Mouse (Mus musculus) neutrophil, adult 5-6 weeks (primary cell): ENCODE data around the gene Commd4. TPM values are rescaled to one million over a fixed set of nuclear protein-coding genes. Genes with fewer than 3 reads are reported as not detected.
A peak's percentile ranks its signal among the peaks of the same experiment; 100 is the strongest.
"Not testable (repeated sequence)": the region's sequence is repeated elsewhere in the genome, so short reads cannot be mapped to it uniquely, and the experiment has no call there.

Source experiments
- ATAC-seq: fragments of 151-379, 151-347 bp; 2 replicates; pipeline ENCODE4 v1.8.0; 2017; ENCODE audit warnings: mild to moderate bottlenecking, moderate TSS enrichment; ENCODE audit not compliant: insufficient number of reproducible peaks, poor library complexity, low FRiP score, severe bottlenecking; ENCODE audit errors: extremely low read depth
- total RNA-seq: library from RNA; stranded (forward); fragments of 200-1000 nt; gene quantifications from 2 replicates; pipeline ENCODE4 v1.2.3, GENCODE M21; 2017

Gene Commd4
- total RNA-seq, result 68.8 and 86.0 TPM in 2 replicates

- ATAC-seq, result peak; percentile 53; the same call in 1 of the 2 replicates
These were observed at the start of gene Commd4 for GRCm38 (mm10) chr9:57158013-57158470. Commd4 (minus strand) TSS chr9:57158331.

GRCm38 (mm10) chr9:57206896-57207295, 48.8 kb upstream of the Commd4 start:
- no peak for ATAC-seq

GRCm38 (mm10) chr9:57203571-57203970, 45.4 kb upstream of the Commd4 start:
- not testable (repeated sequence) for ATAC-seq

GRCm38 (mm10) chr9:57202981-57203380, 44.9 kb upstream of the Commd4 start:
- ATAC-seq, result no peak

GRCm38 (mm10) chr9:57197414-57197813, 39.3 kb upstream of the Commd4 start:
- ATAC-seq, result no peak

GRCm38 (mm10) chr9:57196708-57197107, 38.6 kb upstream of the Commd4 start:
- ATAC-seq, result no peak

GRCm38 (mm10) chr9:57168411-57168810, 10.3 kb upstream of the Commd4 start:
- no peak for ATAC-seq

GRCm38 (mm10) chr9:57166173-57166572, 8.0 kb upstream of the Commd4 start:
- ATAC-seq, result no peak

GRCm38 (mm10) chr9:57163137-57163536, 5.0 kb upstream of the Commd4 start:
- ATAC-seq, result no peak

GRCm38 (mm10) chr9:57162496-57162895, 4.4 kb upstream of the Commd4 start:
- ATAC-seq, result no peak

GRCm38 (mm10) chr9:57158506-57158905, 375 bp upstream of the Commd4 start:
- no peak for ATAC-seq

- no peak for ATAC-seq
These were observed 632 bp downstream of the Commd4 start for GRCm38 (mm10) chr9:57157499-57157898.

GRCm38 (mm10) chr9:57156823-57157222, 1.3 kb downstream of the Commd4 start:
- no peak for ATAC-seq

GRCm38 (mm10) chr9:57156383-57156782, 1.7 kb downstream of the Commd4 start:
- ATAC-seq, result no peak

- ATAC-seq, result no peak
These were observed 5.8 kb downstream of the Commd4 start for GRCm38 (mm10) chr9:57152331-57152730.

GRCm38 (mm10) chr9:57150192-57150591, 7.9 kb downstream of the Commd4 start:
- ATAC-seq, result no peak

- ATAC-seq, result no peak
These were observed 9.1 kb downstream of the Commd4 start for GRCm38 (mm10) chr9:57149021-57149420.

- peak; percentile 87 for ATAC-seq
These were observed 9.8 kb downstream of the Commd4 start, which contains the start of gene Neil1 for GRCm38 (mm10) chr9:57148144-57148878. Neil1 (minus strand) TSS chr9:57148305.

- ATAC-seq, result no peak
These were observed 10.7 kb downstream of the Commd4 start for GRCm38 (mm10) chr9:57147205-57148143.
